Mouse (Mus musculus): ENCODE data around the gene Appl2.

Appl2 gene

DNA sequence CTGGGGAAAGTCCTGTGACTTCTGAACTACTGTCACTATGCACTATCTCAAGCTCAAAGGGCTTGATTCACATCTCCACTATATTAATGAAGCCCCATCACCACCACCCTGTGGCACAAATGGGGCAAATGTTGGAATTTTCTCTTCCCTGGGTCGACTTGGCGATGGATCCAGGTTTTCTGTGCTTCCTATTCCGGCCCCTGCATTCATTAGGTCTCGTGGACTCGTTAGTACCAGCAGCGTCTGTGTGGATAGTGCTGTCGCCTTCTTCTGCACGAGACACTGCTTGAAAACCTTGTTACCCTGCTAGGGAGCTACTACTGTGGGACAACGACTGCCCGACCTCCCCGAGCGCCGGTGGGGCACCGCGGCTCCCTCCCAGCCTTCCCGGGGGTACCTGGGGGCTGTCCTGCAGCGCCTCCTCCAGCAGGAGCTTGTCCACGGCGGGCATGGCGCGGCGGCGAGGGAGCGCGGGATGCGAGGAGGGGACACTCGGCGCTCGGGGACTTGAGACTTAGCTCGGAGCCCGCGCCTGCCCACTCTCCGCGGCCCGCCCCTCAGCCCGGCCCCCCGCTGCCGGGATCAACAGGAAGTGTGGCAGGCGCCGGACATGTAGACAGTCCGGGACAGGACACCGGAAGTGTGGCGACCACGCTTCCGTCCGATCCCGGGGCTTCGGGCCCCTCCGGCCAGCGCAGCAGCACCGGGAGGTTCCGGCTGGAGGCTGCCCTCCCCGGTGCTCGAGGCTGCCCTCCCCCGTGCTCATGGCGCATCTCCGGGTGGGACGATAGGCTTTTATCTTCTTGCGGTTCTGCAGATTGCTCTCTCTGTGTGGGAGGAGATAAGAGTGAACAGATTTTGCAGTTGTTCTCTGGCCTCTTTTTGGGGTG lies at the start of gene Appl2:
Gene Appl2, minus strand, starts transcription at position 608 of the 890 bp plus-strand sequence.
- peak; percentile 96 for DNase-seq

GRCm38 (mm10) chr10:83696226-83696625 lies 47.7 kb upstream of the Appl2 start:
- DNase-seq = no peak

DNA sequence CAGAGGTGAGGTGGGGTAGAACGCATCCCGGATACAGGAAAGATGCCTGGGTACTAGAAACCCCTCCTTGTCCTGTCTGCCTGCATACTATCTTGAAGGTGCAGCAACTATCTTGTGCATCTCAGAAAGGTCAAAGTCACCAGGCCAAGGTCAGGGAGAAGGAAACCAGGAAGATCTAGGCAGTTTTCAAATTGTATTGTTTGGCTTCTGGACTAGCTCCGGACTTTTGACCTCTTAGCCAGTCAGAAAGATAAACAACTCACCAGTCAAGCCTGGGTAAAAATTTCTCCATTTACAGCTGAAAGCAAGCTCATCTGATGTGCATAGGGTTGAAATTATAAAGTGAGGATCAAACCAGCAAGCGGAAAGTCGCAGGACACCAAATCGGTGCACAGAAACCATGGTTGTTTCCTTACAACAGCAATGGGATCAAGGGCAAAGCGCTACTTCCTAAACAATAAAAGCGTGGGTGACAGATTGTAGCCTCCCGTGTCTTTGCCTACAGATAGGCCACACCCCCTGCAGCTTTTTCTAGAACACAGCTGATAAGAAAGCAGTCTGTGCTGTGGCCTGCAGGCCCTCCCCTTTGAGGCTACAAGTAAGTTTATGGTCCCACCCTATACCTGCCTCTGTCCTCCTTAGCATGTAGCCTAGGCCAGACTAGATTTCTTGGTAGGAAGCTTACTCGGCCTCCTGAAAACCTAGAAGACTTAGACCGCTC lies 43.8 kb upstream of the Appl2 start:
- DNase-seq = no peak

- DNase-seq = no peak
These were observed 39.7 kb upstream of the Appl2 start for GRCm38 (mm10) chr10:83688215-83688614.

- DNase-seq = no peak
These were observed 32.8 kb upstream of the Appl2 start for GRCm38 (mm10) chr10:83681334-83681733.

DNA sequence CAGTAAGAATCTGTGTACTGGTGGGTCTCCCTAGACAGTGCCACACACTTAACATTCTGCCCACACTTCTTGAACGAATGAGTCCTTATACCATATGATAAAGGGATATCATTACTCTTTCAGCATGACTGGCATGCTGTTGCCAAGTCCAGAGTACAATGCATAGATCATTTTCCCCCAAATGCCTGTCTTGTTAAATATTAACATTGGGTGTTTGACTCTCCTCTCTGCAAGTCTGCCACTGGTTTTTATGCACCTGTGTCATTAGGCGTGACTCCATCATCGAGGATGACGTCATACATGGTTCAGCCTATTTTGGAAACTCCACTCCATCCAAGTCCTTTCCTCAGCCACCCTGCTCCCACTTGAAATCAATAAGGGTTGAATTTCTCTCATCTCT lies 18.0 kb upstream of the Appl2 start:
- no peak for DNase-seq

DNA sequence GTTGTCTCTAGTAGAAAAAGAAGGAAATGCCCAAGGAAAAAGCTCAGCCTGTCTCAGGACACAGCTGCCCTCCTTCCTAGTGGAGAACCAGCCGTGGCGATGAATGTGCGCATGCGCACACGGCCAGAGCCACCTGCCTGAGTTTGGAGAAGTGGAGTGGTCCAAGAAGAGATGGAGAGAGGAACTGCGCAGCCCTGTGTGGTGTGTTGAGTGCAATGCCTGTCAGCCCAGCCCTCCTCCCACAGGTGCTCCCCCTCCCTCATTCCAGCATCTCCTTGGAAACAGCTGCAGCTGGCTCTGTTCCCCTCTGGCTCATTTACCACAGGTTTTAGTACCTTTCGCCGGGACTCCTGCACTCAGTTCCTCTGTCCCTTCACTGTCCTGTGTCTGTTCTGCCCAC lies 13.4 kb upstream of the Appl2 start:
- DNase-seq = no peak

DNA sequence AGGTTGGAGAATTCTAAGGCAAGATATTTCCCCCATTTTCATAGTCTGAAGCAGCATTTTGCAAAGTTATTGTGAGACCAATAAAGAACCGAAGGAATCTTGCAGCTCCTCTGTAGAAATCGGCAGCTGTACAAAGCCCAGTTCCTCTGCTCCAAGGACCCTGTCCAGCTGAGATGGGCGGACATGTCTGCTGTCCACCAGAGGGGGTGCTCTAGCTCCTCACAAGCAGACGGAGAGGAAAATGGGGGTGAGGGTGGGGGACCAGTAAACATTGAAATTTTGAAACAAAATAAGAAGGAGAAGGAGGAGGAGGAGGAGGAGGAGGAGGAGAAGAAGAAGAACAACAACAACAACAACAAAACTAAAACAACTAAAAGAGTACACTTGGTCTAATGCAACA lies 12.1 kb upstream of the Appl2 start:
- no peak for DNase-seq

DNA sequence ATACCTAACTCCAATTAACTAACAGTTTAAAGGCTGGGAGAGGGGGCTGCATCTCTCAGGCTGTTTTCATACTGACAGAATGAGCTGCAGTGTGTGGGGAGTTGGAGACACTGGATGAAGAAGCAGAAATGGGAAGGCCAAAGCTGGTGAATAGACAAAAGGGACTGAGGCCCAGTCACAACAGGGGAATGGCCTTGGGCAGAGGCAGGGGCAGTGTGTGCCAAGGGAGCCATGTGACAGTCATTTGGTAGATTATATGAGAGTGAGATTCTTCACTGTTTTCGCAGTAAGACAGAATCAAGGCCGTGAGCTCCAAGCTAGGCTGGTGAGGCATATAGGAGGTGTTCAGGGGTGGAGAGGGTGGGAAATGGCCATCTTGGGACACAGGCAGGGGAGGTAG lies 6.1 kb upstream of the Appl2 start:
- no peak for DNase-seq

- peak; percentile 28 for DNase-seq
These were observed 3.8 kb upstream of the Appl2 start for GRCm38 (mm10) chr10:83652205-83652866.

DNA sequence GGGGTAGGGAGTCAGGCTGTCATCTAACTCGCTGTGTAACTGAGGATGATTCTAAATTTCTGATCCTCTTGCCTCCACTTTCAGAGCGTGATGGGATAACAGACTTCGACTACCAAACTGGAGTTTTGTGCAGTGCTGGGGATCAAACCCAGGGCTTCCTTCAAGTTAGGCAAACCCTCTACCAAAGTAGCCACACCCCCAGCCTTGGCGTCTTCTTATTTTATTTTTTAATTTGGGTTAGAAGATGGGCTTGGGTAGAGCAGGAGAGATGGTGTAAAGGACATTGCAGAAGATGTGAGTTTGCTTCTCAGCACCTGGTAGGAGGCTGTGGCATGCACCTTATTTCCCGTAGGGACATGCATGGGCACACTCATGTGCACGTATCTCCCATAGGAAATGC lies 499 bp upstream of the Appl2 start:
- DNase-seq = peak; percentile 41

DNA sequence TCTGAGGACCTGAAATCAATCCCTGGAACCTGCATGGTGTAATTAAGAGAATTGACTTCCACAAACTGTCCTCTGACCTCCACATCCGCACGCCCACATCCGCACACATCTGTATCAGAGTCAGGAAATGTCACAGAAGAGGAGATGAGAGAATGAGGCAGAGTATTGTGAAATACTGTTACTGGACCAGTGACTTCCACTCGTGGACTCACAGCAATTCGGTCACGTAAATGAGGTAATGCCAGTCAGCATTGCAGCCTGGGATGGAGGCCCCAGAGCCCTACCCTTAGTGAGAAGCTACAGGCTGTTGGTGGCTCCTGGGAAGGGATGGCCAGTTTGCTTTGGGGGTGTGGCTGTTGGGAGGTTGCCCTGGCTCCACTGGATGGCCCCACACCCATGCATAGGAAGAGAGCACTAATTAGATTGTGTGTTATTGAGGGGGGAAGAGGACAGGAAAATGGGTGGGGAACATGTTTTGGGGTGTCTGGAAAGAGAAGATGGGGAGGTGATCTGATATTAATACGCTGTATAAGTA lies 2.1 kb downstream of the Appl2 start:
- DNase-seq = no peak

- no peak for DNase-seq
These were observed 2.9 kb downstream of the Appl2 start for GRCm38 (mm10) chr10:83645716-83645990.

GRCm38 (mm10) chr10:83644865-83645715 lies 3.4 kb downstream of the Appl2 start:
- DNase-seq = no peak

- no peak for DNase-seq
These were observed 4.4 kb downstream of the Appl2 start for GRCm38 (mm10) chr10:83644167-83644566.

DNA sequence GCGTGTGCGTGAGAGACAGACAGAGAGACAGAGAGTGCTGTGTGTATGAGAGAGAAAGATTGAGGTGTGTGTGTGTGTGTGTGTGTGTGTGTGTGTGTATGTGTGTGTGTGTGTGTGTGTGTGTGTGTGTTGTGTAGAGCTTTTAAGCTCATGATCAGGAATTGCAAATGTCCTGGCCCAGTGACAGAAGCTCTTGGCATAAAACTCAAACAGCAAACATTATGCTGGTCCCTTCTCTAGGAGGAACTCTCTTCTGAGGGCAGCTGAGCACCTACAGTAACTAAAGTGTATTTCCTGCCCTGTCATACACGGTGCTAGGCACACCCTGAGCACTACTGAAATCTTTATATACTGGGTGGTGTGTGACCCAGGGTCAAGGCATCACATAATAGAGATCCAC lies 6.9 kb downstream of the Appl2 start:
- peak; percentile 28 for DNase-seq

DNA sequence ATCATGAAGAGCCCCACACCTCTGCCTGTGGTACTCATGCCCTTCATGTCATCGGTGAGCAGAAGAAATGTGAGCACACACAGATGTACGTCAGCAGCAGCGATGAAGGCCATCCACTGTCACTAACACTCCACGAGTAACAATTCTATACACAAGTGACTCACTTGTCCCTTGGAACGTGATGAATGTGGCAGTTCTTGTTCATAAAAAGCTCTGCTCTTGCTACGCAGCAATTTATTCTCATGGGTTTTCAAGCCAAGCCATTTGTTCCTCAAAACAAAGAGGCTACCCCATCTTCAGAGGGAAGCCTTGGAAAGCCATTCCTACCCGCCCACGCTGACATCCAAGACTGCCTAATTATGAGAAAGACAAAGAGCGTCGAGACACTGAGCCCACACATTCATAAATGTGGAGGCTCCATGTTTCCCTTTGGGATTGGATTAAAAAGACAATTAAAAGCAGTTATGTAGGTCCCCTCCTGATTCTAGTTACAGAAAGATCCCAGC lies 8.6 kb downstream of the Appl2 start:
- no peak for DNase-seq

DNA sequence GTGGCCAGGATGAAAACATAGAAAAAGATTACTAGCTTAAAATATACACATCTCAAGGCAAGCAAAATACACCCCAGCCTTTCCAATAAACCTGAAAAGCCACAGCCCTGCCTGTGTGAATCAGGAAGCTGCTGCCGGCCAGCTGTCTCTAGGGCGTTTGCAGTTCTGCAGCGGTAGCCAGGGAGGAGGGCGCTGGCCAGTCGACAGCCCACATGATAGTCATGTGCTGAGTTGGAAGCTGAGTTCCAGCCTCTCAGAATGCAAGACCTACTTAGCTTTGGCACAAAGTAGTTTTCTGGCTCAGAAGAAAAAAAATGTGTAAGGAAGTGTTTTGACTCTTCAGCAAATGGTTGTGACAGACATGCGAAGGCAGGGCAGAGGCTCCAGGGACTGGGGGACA lies 11.2 kb downstream of the Appl2 start:
- DNase-seq = peak; percentile 44

DNA sequence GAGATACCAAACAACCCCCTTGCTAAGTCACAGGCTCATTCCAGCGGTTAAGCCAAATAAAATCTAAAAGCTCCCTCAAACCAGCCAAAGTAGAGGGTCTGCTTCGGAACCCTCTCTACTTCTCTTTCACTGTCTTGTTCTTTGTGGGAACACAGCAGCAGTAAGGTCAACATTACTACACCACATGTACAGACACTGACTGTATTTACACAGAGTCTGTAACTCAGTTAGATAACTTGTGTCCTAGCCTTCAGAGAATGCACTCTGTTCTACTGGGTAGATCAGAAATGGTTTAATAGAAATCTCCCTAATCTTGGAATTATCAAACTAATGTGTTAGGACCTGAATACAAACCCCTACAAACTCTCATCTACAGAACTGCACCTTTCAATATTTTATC lies 12.3 kb downstream of the Appl2 start:
- peak; percentile 6 for DNase-seq

DNA sequence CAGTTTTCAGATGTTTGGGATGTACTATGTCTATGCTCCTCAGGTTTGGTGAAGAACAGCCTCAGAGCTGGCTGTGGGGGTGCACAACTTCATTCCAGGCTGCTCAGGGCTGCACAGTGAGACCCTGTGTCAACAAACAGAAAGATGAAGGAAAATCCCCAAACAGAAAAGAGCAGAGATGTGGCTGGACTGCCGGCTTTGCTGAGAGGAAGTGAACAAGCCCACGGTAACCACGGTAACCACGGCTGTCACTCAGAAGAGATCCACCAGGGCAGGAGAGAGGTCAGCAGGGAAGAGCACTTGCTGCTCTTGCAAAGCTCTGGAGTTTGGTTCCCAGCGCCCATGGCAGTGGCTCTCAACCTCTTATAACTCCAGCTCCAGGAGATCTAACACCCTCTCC lies 14.1 kb downstream of the Appl2 start:
- no peak for DNase-seq

DNA sequence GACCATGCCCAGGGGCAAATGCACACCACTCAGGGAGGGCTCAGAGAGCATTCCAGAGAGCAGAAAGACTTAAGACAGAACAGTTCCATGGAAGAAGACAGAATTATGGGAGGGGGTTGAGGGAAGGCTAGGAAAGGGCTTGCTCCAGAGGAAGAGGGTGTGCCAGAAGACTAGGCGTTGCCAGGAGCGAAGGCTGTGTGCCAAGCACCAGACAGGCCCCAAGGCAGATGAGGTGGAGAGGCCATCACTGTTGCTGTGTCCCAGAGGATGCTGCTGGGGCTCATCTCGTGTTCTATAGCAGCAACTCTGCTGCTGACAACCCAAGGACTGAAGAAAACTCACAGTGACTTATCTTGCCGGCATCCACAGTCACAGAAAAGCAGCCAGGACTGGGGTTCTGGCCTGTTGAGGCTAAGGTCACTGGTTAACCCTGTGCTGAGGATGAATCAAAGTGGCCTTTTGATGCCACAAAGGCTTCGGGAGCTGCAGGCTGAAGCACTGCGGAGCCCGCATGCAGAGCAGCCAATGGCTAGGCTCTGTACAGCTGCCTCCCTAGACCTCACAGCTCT lies 15.6 kb downstream of the Appl2 start:
- peak; percentile 12 for DNase-seq

DNA sequence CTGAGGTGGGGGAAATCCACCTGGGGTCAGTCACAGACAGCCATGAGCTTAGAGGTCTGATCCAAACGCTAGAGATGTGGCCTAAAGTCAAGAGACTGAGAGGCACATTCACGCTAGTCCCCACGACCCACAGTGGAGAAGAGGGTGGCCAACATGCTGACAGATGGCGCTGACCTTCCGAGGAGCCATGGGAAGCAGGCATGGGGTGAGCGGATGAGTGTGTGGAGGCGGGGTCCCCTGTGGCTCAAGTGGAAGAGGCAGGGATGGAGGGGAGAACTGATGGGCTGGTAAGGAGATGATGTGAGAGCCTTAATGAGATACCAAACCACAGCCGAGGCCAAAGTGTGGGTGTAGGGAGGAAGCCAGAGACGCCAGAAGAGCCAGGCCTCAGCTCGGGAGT lies 16.8 kb downstream of the Appl2 start:
- no peak for DNase-seq

Data from cerebellum, adult 11 months (tissue).